Mouse (Mus musculus) spleen, postnatal 10 days (tissue): ENCODE results near the gene Gm45783.
"Not testable (repeated sequence)": the region's sequence is repeated elsewhere in the genome, so short reads cannot be mapped to it uniquely, and the experiment has no call there.

Experiments used
- DNase-seq, 2 experiments: peaks; one replicate each; pipeline ENCODE4 v3.0.0; 2021 to 2022; ENCODE audit warnings: low spot score in 2 of 2

Gm45783 gene

DNA sequence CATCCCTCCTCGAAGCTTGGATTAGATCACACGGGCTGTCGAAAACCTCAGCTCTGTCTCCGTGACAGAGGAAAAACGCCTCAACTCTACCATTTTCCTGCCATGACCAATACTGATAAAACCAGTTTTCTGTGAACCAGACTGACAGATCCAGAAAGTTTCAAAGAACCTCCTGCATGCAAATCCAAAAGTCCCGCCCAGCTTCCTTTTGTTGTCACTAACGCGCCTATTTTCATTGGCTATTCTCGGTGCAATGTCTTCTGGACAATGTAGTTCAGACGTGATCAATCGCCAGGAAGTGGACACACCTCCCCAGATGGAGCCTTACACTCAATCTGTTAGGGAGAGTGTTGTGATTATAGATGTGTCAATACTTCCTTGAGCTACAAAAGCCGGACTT is at the start of gene Gm45783:
TSS of gene Gm45783 (minus strand) at position 143 of the 400 bp plus-strand sequence.
- DNase-seq: not testable (repeated sequence)

DNA sequence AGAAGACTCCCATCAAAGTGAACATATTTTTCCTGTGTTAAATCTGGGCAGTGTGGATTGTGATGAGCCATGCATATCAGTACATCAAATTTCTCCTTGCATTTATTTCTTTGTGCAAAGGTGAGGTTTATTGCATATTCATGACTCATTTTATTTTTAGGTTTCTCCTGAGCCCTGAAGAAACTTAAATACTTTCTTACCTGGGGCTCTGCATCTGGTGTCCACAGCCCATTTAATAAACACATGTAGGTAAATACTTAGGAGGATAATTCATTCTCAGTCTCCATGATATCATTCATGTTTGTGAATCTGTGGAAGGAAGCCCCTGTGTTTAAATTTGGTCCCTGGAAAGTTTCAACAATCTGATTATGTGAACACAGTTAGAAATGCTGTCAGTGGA is 25.2 kb upstream of the Gm45783 start, which contains the start of gene Vmn2r31:
TSS of gene Vmn2r31 (minus strand) at position 101 of the 400 bp plus-strand sequence.
- DNase-seq: not testable (repeated sequence)

DNA sequence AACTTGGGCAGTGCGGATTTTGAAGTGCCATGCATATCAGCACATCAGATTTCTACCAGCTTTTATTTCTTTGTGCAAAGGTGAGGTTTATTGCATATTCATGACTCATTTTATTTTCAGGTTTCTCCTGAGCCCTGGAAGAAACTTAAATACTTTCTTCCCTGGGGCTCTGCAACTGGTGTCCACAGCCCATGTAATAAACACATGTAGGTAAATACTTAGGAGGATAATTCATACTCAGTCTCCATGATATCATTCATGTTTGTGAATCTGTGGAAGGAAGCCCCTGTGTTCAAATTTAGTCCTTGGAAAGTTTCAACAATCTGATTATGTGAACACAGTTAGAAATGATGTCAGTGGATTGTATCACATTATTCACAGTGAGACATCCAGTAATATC is 36.9 kb downstream of the Gm45783 start, which contains the start of gene Vmn2r30:
TSS of gene Vmn2r30 (minus strand) at position 101 of the 400 bp plus-strand sequence.
- DNase-seq: not testable (repeated sequence)

GRCm38 (mm10) chr7:7295595-7295994 is 78.8 kb downstream of the Gm45783 start:
- DNase-seq: peak in 1 of 2 experiments; percentile 66
